Comparison of ENCODE assay signal across 8 mouse cellular contexts in the genomic region with DNA sequence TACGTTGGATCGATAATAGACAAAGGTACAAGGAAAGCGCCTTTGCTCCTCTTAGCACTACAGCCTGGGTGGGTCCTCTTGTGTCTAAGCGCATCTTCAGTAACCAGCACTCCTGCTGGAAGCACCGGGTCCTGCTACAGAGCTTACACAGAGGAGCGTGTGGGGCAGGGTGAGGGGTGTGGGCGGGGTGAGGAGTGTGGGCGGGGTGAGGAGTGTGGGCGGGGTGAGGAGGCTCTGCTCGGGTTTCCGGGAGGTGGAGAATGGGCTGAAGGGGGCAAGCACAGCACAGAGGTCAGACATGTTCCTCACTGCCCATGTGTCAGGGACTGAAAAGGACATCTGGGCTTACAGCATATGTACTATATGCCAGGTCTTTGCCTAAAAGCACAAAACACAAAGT. TPM values are rescaled to one million over a fixed set of nuclear protein-coding genes. Genes with fewer than 3 reads are reported as not detected.
A peak's percentile ranks its signal among the peaks of the same experiment; 100 is the strongest.
DNase-seq lines count a peak whose midpoint lies in the region; ATAC-seq and TF ChIP-seq lines count a peak whose summit lies in the region.

No protein-coding gene starts in this region.

- peak; percentile 43 for TF ChIP-seq CTCF in kidney, postnatal 0 days (IDR thresholded peaks at IDR 0.05; ENCODE audit: low read depth)
- peak; percentile 53 for TF ChIP-seq CTCF in stomach, postnatal 0 days (IDR thresholded peaks at IDR 0.05; ENCODE audit: low read depth)

- H3K4me2 ChIP-seq in embryonic facial prominence, embryonic 14.5 days (ENCODE audit: low read depth, low read length) = no peak overlapping the region
- no peak overlapping the region for H3K4me2 ChIP-seq in kidney, postnatal 0 days (ENCODE audit: low read length)
- no peak overlapping the region for H3K4me2 ChIP-seq in stomach, postnatal 0 days (replicated peaks; ENCODE audit: low read depth)

- no peak overlapping the region for H3K4me3 ChIP-seq in embryonic facial prominence, embryonic 14.5 days (ENCODE audit: low read depth, low read length)
- H3K4me3 ChIP-seq in kidney, postnatal 0 days (replicated peaks; ENCODE audit: low read depth, low read length) = no peak overlapping the region
- no peak overlapping the region for H3K4me3 ChIP-seq in stomach, postnatal 0 days (ENCODE audit: low read depth, low read length)

- peak; percentile 22 for DNase-seq in CD4-positive helper T cell, adult 2 months (ENCODE audit: low read depth, low spot score)
- peak; percentile 95 for DNase-seq in ES-CJ7 (ENCODE audit: low read depth, low spot score)
- peak; percentile 59 for DNase-seq in embryonic facial prominence, embryonic 14.5 days (ENCODE audit: low spot score)
- DNase-seq in kidney, postnatal 0 days (ENCODE audit: low spot score) = peak; percentile 84
- DNase-seq in lung, postnatal 4 days = peak; percentile 47 to 48
- peak; percentile 71 for DNase-seq in stomach, postnatal 0 days (ENCODE audit: low spot score)
- DNase-seq in layer of hippocampus, postnatal 14 days (ENCODE audit: low spot score in 2 of 2) = no peak
- no peak for DNase-seq in layer of hippocampus, postnatal 10 days (ENCODE audit: low spot score in 2 of 2)

- H3K27me3 ChIP-seq in embryonic facial prominence, embryonic 14.5 days (replicated peaks; ENCODE audit: control insufficient read depth, insufficient read depth, low read length) = no peaks in the 10 kb centered on the region
- H3K27me3 ChIP-seq in kidney, postnatal 0 days (ENCODE audit: insufficient read depth, low read length) = no peaks in the 10 kb centered on the region
- H3K27me3 ChIP-seq in stomach, postnatal 0 days (ENCODE audit: control insufficient read depth, insufficient read depth, low read length) = no peaks in the 10 kb centered on the region

- no peak overlapping the region for H3K9ac ChIP-seq in embryonic facial prominence, embryonic 14.5 days (ENCODE audit: low read depth, low read length)
- H3K9ac ChIP-seq in kidney, postnatal 0 days (ENCODE audit: low read depth, low read length) = no peak overlapping the region
- H3K9ac ChIP-seq in stomach, postnatal 0 days (ENCODE audit: low read length) = no peak overlapping the region

- H3K36me3 ChIP-seq in embryonic facial prominence, embryonic 14.5 days (ENCODE audit: control insufficient read depth, insufficient read depth, low read length) = peaks cover 41% of the 10 kb centered on the region
- H3K36me3 ChIP-seq in kidney, postnatal 0 days (ENCODE audit: insufficient read depth, low read length) = peaks cover 24% of the 10 kb centered on the region
- peaks cover 15% of the 10 kb centered on the region for H3K36me3 ChIP-seq in stomach, postnatal 0 days (ENCODE audit: control insufficient read depth, insufficient read depth, low read length)

- WGBS in embryonic facial prominence, embryonic 14.5 days = 17% methylated on average over 11 of the region's 11 CpGs
- 18% methylated on average over 11 of the region's 11 CpGs for WGBS in kidney, postnatal 0 days
- 27% methylated on average over 11 of the region's 11 CpGs for WGBS in stomach, postnatal 0 days

- H3K4me1 ChIP-seq in embryonic facial prominence, embryonic 14.5 days (ENCODE audit: control insufficient read depth, insufficient read depth, low read length) = no peaks in the 10 kb centered on the region
- H3K4me1 ChIP-seq in kidney, postnatal 0 days (replicated peaks; ENCODE audit: insufficient read depth, low read length) = no peaks in the 10 kb centered on the region
- H3K4me1 ChIP-seq in stomach, postnatal 0 days (replicated peaks; ENCODE audit: control insufficient read depth, insufficient read depth) = no peaks in the 10 kb centered on the region

- H3K27ac ChIP-seq in embryonic facial prominence, embryonic 14.5 days (replicated peaks; ENCODE audit: low read depth, low read length) = no peak overlapping the region
- H3K27ac ChIP-seq in kidney, postnatal 0 days = no peak overlapping the region
- no peak overlapping the region for H3K27ac ChIP-seq in stomach, postnatal 0 days (replicated peaks)

- peak; percentile 87 for ATAC-seq in embryonic facial prominence, embryonic 14.5 days (ENCODE audit: low read depth)
- ATAC-seq in kidney, postnatal 0 days (replicated peaks; ENCODE audit: low FRiP score, low read depth) = peak; percentile 92
- ATAC-seq in stomach, postnatal 0 days (ENCODE audit: low FRiP score, low TSS enrichment) = peak; percentile 80

- no peak for TF ChIP-seq EP300 in stomach, postnatal 0 days (optimal IDR thresholded peaks at IDR 0.05)

- H3K9me3 ChIP-seq in embryonic facial prominence, embryonic 14.5 days (ENCODE audit: control insufficient read depth, low read length) = no peaks in the 10 kb centered on the region
- H3K9me3 ChIP-seq in kidney, postnatal 0 days (replicated peaks; ENCODE audit: low read length) = no peaks in the 10 kb centered on the region
- H3K9me3 ChIP-seq in stomach, postnatal 0 days (ENCODE audit: control insufficient read depth, low read length) = no peaks in the 10 kb centered on the region

RNA-seq across cellular contexts. Expression of a gene that starts 30.9 kb away (rescaled TPM):
- 146 and 157 TPM in 2 replicates for polyA plus RNA-seq in embryonic facial prominence, embryonic 14.5 days (2014; fragmentation: Nextera tagmentation; extraction: Ambion mirVana)
- polyA plus RNA-seq in kidney, postnatal 0 days (2015; fragmentation: Nextera tagmentation; extraction: Ambion mirVana) = 128 and 129 TPM in 2 replicates
- 125 and 130 TPM in 2 replicates for polyA plus RNA-seq in stomach, postnatal 0 days (2015; fragmentation: Nextera tagmentation; extraction: Ambion mirVana)
- 10 to 100 TPM; 89.0 to 90.8 TPM for total RNA-seq in layer of hippocampus, postnatal 14 days (2021)
- total RNA-seq in layer of hippocampus, postnatal 10 days (2021) = 100 to 1,000 TPM; 101 to 110 TPM

Comparison
In these comparisons a context has a peak if more than half of its experiments do, and no peak if none do; other contexts are left out.
1. DNase-seq: peak in CD4-positive helper T cell, adult 2 months (single experiment), ES-CJ7 (single experiment), embryonic facial prominence, embryonic 14.5 days (single experiment), kidney, postnatal 0 days (single experiment), lung, postnatal 4 days (2 of 2) and stomach, postnatal 0 days (single experiment); none in layer of hippocampus, postnatal 14 days (0 of 2) and layer of hippocampus, postnatal 10 days (0 of 2).
2. Peak in every context shown above with its lines, with median percentiles within 50 percentile points of each other: ATAC-seq.